Mouse (Mus musculus): Measurements from ENCODE around the gene Ggta1.

DNA sequence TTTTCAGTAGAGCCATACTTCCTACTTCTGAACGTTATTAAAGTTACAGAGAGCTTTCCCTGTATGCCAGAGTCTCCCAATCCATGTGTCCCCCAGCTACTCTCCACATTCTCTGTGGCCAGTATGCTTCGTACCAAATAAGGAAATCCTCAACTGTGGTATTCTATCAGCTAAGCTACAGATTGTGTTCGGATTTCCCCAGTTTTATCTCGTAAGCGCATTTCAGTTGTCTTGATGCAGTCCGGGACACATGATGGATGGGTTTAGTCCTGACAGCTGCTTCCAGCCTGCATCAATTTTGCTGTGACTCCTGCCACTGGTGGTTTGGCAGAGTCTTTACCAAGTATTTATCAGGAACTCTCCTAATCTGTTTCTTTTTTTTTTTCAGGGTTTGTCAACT, 85.4 kb downstream of the Ggta1 start:
- no peak for TF ChIP-seq ZC3H11A (IDR thresholded peaks at IDR 0.05; ENCODE audit: borderline replicate concordance, low read depth, low read length)
- TF ChIP-seq ZNF384 (IDR thresholded peaks at IDR 0.05; ENCODE audit: low read depth, low read length): no peak
- no peak for TF ChIP-seq CHD2 (IDR thresholded peaks at IDR 0.05; ENCODE audit: low read depth, low read length)
- TF ChIP-seq MAFK (IDR thresholded peaks at IDR 0.05; ENCODE audit: insufficient read depth, low read depth, low read length): no peak

All from ES-E14 (cell line).